Mouse (Mus musculus): ENCODE data around the gene Kndc1. TPM values are rescaled to one million over a fixed set of nuclear protein-coding genes. Genes with fewer than 3 reads are reported as not detected.

Gene Kndc1
- not detected for total RNA-seq (2021)

GRCm38 (mm10) chr7:139894655-139895557 lies at the start of gene Kndc1:
Gene Kndc1, plus strand, starts transcription at chr7:139894696.
- intact Hi-C loops (cut with DNase I) = no loop called here
- DNase-seq = peak; percentile 15 to 28

DNA sequence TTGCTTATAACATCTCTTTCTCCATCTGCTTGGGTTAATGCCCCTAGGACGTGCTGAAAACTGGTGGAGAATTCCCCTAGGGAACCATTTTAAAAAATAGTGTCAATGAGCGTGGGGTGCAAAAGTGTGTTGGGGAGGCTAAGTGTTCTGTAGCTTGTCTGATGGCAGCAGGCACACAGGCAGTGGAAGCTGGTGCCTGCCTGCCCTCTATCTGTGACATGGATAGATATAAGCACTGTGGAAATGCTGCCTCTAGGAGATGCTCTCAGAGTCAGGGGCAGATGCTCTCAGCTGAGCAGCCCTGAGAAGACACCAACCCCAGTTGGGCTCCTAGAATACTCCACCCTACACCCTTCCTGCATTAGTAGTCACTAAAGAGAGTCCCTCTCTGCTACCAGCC lies 49.4 kb upstream of the Kndc1 start:
- no peak for DNase-seq
- intact Hi-C loops (cut with DNase I) = no loop called here

DNA sequence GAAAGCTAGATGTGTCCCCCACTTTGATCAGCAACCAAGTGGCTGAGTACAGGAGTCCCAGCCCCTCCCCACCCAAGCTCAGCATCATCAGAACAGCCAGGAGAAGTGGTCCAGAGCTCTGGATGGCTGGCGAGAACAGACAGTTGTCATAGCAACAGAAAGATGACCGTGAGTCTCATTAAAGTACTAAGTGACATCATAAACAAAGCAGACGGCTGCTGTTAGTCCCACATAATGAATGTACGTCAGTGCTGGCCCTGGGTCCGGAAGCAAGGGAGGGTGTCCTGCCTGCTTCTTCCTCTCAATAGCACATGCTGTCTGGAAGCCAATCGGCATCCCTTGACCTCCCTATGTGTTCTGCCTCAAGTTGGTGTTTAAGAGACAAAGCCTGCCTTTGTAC lies 44.3 kb upstream of the Kndc1 start:
- intact Hi-C loops (cut with DNase I) = no loop called here
- no peak for DNase-seq

- intact Hi-C loops (cut with DNase I) = no loop called here
- DNase-seq = no peak
Measured at GRCm38 (mm10) chr7:139850677-139851076, 43.8 kb upstream of the Kndc1 start.

DNA sequence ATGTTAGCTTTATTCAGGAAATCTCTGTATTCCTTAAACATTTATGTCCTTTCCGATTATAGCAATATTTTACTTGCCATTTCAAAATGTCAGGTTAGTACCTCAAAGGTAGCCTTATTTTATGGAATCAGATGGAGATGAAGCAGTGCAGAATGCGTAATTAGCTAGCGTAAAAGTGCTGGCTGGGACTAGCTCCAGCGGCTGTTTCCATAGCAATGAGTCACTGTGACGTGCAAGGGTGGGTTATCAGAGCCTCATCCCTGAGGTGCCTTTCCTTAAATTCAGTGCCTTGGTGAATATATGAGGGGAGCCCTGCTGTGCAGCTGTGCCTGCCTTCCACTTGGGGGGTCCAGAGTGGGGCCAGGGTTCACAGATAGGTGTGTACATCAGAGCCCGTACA lies 43.4 kb upstream of the Kndc1 start:
- intact Hi-C loops (cut with DNase I) = no loop called here
- DNase-seq = no peak

- intact Hi-C loops (cut with DNase I) = no loop called here
- no peak for DNase-seq
Measured at GRCm38 (mm10) chr7:139855261-139855660, 39.2 kb upstream of the Kndc1 start.

- intact Hi-C loops (cut with DNase I) = loop anchor here (1.0 to 2.0 kb wide), 2 partner anchors 158 to 213 kb away; no protein-coding TSS in a partner anchor
- DNase-seq = peak; percentile 65 to 75
Measured at GRCm38 (mm10) chr7:139861411-139861810, 33.1 kb upstream of the Kndc1 start.

- intact Hi-C loops (cut with DNase I) = no loop called here
- DNase-seq = no peak
Measured at GRCm38 (mm10) chr7:139863076-139863475, 31.4 kb upstream of the Kndc1 start.

GRCm38 (mm10) chr7:139864253-139864652 lies 30.2 kb upstream of the Kndc1 start:
- DNase-seq = no peak
- intact Hi-C loops (cut with DNase I) = no loop called here

- DNase-seq = no peak
- intact Hi-C loops (cut with DNase I) = no loop called here
Measured at GRCm38 (mm10) chr7:139864871-139865270, 29.6 kb upstream of the Kndc1 start.

DNA sequence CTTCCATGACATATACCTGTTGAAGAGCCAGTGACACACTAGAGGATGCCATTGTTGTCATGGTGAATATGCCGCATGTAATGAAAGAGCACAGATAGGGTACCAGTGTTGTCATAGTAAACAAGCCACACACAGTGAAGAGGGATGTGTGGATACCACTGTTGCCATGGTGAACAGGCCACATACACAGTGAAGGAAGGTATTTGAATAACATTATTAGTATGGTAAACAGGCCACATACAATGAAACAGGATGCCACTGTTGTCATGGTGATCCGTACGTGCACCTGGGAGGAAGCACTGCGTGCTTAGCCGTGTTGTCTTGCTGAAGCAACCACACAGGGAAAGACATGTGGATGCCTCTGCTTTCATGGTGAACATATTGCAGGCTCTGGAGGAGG lies 23.5 kb upstream of the Kndc1 start:
- intact Hi-C loops (cut with DNase I) = no loop called here
- no peak for DNase-seq

DNA sequence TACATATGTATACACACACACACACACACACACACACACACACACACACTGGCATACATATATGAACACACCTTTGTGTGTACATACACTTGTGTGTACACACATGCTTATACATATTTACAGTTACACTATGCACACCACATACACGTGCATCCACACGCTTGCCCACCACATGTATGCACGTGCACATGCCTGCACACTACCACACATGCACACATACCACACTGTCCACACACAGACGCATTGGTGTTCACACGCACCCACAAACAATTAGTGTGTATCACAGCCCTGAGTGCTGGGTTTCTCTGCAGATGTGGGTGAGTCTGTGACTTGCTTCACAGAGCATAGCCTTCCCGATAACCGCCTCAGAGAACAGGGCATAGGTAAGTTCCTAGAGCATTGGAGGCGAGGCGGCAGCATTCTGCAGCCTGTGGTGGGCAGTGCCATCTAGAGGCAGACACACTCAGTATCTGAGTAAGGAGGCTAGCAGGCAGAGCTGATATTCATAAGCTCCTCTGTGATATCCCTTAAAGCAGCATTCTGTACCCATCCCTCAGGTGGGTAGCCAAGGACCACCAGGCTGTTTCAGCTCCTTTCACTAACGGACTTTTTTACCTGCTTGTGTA lies 17.2 kb upstream of the Kndc1 start:
- DNase-seq = no peak
- intact Hi-C loops (cut with DNase I) = no loop called here

DNA sequence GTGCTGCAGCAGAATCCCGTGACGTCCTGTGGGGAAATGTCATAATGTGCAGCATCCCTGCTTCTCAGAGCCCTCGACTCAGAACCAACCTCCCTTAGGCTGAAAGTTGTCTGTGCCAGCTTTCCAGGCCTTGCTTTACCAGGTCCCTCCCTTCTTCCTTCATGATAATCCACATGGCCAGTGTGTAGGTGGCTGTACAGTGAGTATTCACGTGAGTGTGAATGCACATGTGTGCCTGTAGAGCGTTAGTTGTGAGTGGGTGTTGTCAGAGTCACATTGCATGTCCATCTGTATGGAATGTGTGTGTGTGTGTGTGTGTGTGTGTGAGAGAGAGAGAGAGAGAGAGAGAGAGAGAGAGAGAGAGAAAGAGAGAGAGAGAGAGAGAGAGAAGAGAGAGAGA lies 16.4 kb upstream of the Kndc1 start:
- intact Hi-C loops (cut with DNase I) = no loop called here

GRCm38 (mm10) chr7:139878621-139879020 lies 15.9 kb upstream of the Kndc1 start:
- intact Hi-C loops (cut with DNase I) = no loop called here
- DNase-seq = no peak

More for the DNA sequence above, 16.4 kb upstream of the Kndc1 start:
- DNase-seq = no peak

DNA sequence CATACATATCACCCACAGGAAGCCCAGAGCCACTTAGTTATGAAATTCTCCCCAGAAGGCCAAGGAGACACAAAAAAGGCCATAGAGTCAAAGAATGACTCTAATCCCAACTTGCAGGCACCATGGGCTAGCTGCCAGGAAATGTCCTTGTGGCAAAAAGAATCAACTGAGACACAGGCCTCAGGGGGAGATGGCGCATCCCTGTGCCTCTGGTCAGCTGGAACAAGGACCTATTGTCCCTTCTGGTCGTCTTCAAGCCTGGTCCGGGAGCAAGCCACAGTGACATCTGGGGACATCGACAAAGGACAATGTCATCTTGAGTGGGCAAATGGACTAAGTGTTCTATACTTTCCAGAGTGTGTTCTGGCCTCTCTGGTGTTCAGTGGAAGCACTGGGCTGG lies 11.0 kb upstream of the Kndc1 start:
- intact Hi-C loops (cut with DNase I) = no loop called here
- no peak for DNase-seq

DNA sequence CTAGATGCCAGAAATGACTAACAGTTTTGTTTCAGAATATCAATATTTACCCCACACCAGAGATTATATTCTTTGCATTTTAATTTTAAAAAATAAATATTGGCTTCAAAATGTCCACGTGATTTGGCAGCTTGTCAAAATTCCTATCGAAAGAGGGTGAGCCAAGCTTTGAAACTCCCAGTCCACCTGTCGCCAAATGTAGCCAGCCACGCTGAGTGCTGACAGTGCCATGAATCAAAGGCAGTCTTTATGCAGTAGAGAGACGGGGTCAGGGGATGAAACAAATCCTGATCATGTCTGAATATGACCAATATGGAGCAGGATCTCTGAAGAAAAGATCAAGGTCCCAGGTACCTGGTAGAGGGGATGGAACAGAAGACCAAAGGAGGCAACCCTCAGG lies 2.7 kb upstream of the Kndc1 start:
- no peak for DNase-seq
- intact Hi-C loops (cut with DNase I) = no loop called here

GRCm38 (mm10) chr7:139896271-139896670 lies 1.8 kb downstream of the Kndc1 start:
- intact Hi-C loops (cut with DNase I) = no loop called here
- no peak for DNase-seq

DNA sequence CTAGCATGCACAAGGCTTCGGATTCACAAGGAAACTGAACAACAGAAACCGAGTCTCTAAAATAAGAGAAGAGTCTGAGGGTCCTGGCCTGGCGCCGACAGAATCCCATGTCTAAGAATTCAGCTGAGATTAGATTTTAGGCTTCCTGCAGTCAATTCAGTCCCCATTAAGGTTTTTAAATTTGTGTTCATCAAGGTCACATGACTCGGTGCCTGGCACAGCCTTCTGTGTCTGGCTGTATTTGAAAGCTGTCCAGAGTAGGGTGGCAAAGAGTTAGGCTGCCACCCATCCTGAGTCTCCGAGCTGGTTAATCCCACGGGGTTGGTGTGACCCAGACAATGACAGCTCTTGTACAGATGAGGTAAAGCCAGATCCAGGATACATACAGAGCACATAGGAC lies 2.3 kb downstream of the Kndc1 start:
- DNase-seq = no peak
- intact Hi-C loops (cut with DNase I) = no loop called here

GRCm38 (mm10) chr7:139898606-139899005 lies 4.1 kb downstream of the Kndc1 start:
- DNase-seq = no peak
- intact Hi-C loops (cut with DNase I) = no loop called here

- no peak for DNase-seq
- intact Hi-C loops (cut with DNase I) = no loop called here
Measured at GRCm38 (mm10) chr7:139899505-139899904, 5.0 kb downstream of the Kndc1 start.

DNA sequence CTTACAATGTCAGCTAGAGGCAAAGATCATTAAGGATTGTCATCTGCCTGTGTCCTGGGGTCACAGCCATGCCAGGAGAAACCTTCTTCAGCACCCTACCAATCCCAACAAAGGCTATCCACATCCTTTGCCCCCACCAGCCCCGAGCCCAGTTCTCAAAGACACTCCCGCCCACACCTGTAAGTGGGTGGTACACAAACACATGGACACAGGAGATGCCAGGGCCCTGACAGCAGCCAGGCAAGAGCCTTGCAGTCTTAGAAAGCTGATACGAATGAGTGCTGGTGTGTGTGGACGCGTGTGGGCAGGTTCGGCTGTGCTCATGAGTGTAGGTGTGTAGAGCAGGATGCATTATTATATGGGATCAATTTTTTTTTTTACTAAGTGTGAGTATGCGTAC lies 6.0 kb downstream of the Kndc1 start:
- DNase-seq = no peak
- intact Hi-C loops (cut with DNase I) = no loop called here

GRCm38 (mm10) chr7:139900896-139901295 lies 6.4 kb downstream of the Kndc1 start:
- intact Hi-C loops (cut with DNase I) = no loop called here

More at GRCm38 (mm10) chr7:139900896-139901295, 6.4 kb downstream of the Kndc1 start:
- DNase-seq = no peak

Data from heart, postnatal 36 days (tissue).